Mouse (Mus musculus) lung, postnatal 0 days (tissue): ENCODE measurements around the gene Tbccd1.

Experiments used
- CTCF ChIP-seq: IDR thresholded peaks from 2 replicates; pipeline ENCODE4 v1.5.1; 2016; ENCODE audit warnings: antibody characterized with exemption, mild to moderate bottlenecking
- EP300 ChIP-seq: IDR thresholded peaks from 2 replicates; pipeline ENCODE4 v1.6.1; 2016; ENCODE audit warnings: antibody characterized with exemption, mild to moderate bottlenecking, control low read depth

DNA sequence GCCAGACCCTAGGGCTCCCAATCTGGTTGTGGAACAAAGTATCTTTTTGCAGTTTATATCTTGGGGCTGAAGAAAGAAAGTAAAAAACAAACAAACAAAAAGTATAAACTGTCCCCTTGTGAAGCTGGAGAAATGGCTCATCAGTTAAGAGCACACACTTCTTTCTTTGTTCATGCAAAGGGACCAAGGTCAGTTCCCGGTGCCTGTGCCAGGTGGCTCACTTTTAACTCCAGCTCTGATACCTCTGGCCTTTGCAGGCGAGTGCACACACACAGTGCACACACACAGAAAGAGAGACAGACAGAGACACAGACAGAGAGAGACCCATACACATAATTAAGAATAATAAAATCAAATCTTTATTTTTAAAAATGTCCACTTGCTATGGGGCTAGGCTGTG lies 39.1 kb upstream of the Tbccd1 start:
- TF ChIP-seq CTCF (no peak), EP300 (no peak)
